Mouse (Mus musculus) heart, postnatal 0 days (tissue): ENCODE measurements around the gene Aes. TPM values are rescaled to one million over a fixed set of nuclear protein-coding genes. Genes with fewer than 3 reads are reported as not detected.
A peak's percentile ranks its signal among the peaks of the same experiment; 100 is the strongest.

Experiments used
- ATAC-seq: fragments of 200-750 bp; cut with Nextera tagmentation; 2 replicates; pipeline ENCODE4 v1.8.0; 2017; ENCODE audit warnings: low read depth, moderate number of reproducible peaks, moderate library complexity; ENCODE audit not compliant: insufficient read depth
- DNase-seq: peaks from one replicate; pipeline ENCODE4 v3.0.0-alpha.2; 2016; ENCODE audit warnings: low spot score
- H3K27ac ChIP-seq: fragments of 300-500 bp; sonication (generic); 2 replicates; pipeline ENCODE4 v1.5.1; 2014; ENCODE audit warnings: low read depth, mild to moderate bottlenecking
- H3K27me3 ChIP-seq: fragments of 300-500 bp; sonication (generic); 2 replicates; pipeline ENCODE4 v1.6.1; 2014; ENCODE audit warnings: low read length, mixed read lengths; ENCODE audit not compliant: control insufficient read depth, insufficient read depth
- H3K36me3 ChIP-seq: fragments of 300-500 bp; sonication (generic); replicated peaks from 2 replicates; pipeline ENCODE4 v1.6.1; 2014; ENCODE audit warnings: low read length, mixed read lengths; ENCODE audit not compliant: control insufficient read depth, insufficient read depth
- H3K4me1 ChIP-seq: fragments of 300-500 bp; sonication (generic); 2 replicates; pipeline ENCODE4 v1.6.1; 2014; ENCODE audit warnings: antibody characterized with exemption; ENCODE audit not compliant: control insufficient read depth, insufficient read depth
- H3K4me2 ChIP-seq: fragments of 300-500 bp; sonication (generic); 2 replicates; pipeline ENCODE4 v1.6.1; 2014; ENCODE audit warnings: low read depth, mild to moderate bottlenecking, low read length, moderate library complexity
- H3K4me3 ChIP-seq: fragments of 300-500 bp; sonication (generic); 2 replicates; pipeline ENCODE4 v1.5.1; 2014; ENCODE audit warnings: low read depth, low read length
- H3K9ac ChIP-seq: fragments of 300-500 bp; sonication (generic); replicated peaks from 2 replicates; pipeline ENCODE4 v1.6.1; 2014; ENCODE audit warnings: low read depth, low read length, mixed read lengths
- H3K9me3 ChIP-seq: fragments of 300-500 bp; sonication (generic); replicated peaks from 2 replicates; pipeline ENCODE4 v1.6.1; 2016; ENCODE audit warnings: low read length; ENCODE audit not compliant: control insufficient read depth
- CTCF ChIP-seq: IDR thresholded peaks from 2 replicates; pipeline ENCODE4 v1.5.1; 2016; ENCODE audit warnings: antibody characterized with exemption, control low read depth, low read depth
- EP300 ChIP-seq: IDR thresholded peaks from 2 replicates; pipeline ENCODE4 v1.6.1; 2016; ENCODE audit warnings: antibody characterized with exemption, low read depth
- WGBS: fragments of 180-500 bp; shearing (Covaris S2); extraction: QIAGEN DNeasy Blood & Tissue Kit; methylation state at CpG from one replicate; pipeline ENCODE4 v1.1.7; 2014; 5-methylcytosine and 5-hydroxymethylcytosine counted together
- polyA plus RNA-seq: library from polyadenylated mRNA; unstranded; fragments of >200 nt; fragmentation: Nextera tagmentation; extraction: Ambion mirVana; gene quantifications from 2 replicates; pipeline ENCODE4 v1.2.1, GENCODE M21; 2015
- total RNA-seq: library from RNA; depleted of rRNA; stranded (reverse); fragments of >200 nt; gene quantifications from 2 replicates; pipeline ENCODE4 v1.2.3, GENCODE M21; 2014; ENCODE audit warnings: low replicate concordance

Aes gene
- total and polyA plus RNA-seq, 2 experiments from 2014 or later, result 767 to 870 TPM

DNA sequence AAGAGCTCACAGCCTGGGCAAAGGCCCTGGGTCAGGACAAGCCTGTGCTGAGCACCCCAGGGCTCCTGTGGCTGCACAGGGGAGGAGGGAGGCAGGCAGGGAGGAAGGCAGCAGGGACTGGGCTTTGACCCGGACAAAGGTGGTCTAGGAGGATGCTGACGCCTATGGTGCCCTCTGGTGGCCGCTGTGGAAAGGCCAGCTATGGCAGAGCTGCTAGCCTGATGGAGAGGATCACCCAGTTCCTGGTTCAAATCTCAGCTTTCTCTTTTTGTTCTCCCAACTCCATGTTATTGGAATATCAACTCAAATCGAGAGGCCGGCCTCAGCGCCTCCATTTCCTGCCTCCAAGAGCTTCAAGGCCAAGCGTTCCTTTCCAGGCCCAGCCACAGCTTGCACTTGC, 9.0 kb upstream of the Aes start:
- ATAC-seq, result no peak
- Histone ChIP-seq H3K9me3 (no peaks in the 10 kb centered on the region), H3K27ac (no peak overlapping the region), H3K36me3 (no peaks in the 10 kb centered on the region), H3K4me1 (peaks cover 2% of the 10 kb centered on the region; the same call in 1 of the 2 replicates), H3K27me3 (no peaks in the 10 kb centered on the region), H3K4me3 (no peak overlapping the region), H3K4me2 (no peak overlapping the region), H3K9ac (no peak overlapping the region)
- DNase-seq, result peak; percentile 36
- TF ChIP-seq EP300 (no peak), CTCF (peak; percentile 68)
- WGBS, result 16% methylated on average over 7 of the region's 7 CpGs

DNA sequence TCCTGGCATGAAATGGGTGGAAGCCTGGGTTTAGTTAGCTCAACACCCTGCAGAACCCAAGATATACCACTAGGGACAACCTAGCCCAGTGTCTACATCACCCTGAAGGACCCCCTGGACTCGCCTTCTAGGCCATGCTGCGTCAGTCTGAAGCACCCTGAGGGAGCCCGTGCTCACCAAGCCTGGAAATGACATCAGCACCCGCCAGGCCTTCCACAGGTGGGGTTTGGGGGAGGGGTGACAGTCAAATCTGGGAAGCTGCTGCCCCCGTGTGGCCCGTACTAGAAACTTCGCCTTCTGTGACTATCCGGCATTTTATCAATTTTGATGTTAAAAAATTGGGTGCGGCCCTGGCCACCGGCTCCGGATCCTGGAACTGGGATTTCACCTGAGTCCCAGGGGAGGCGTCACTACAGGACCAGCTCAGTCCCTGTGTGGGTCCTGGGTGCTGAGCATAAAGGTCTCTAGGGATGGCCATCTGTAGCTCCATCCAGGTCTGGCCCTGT, 7.6 kb upstream of the Aes start:
- ATAC-seq, result peak; percentile 98
- Histone ChIP-seq H3K4me2 (no peak overlapping the region), H3K9ac (no peak overlapping the region), H3K4me1 (no peaks in the 10 kb centered on the region), H3K36me3 (no peaks in the 10 kb centered on the region), H3K27me3 (no peaks in the 10 kb centered on the region), H3K9me3 (no peaks in the 10 kb centered on the region), H3K4me3 (no peak overlapping the region), H3K27ac (peak overlapping the region; percentile 5; the same call in 1 of the 2 replicates)
- TF ChIP-seq CTCF (peak; percentile 69), EP300 (peak; percentile 75)
- peak; percentile 96 for DNase-seq
- 1% methylated on average over 12 of the region's 12 CpGs for WGBS

DNA sequence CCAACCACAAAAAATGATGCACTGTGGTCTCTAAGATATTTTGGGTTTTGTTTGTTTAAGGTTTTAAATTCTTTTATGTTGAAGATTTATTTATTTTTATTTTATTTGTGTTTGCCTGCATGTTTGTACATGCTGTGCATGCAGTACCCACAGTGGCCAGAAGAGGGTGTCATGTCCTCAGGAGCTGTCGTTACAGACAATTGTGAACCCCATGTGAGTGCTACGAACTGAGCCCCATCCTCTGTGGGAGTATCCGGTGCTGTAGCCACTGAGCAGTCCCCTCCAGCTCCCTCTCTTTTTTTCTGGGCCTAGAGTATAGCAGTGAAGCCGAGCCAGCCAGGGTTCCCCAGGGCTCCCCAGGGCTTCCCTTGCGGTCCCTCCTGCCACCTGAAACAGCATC, 6.1 kb upstream of the Aes start:
- no peak overlapping the region for H3K4me3 ChIP-seq
- no peak for ATAC-seq
- no peaks in the 10 kb centered on the region for H3K9me3 ChIP-seq
- 85% methylated on average over 5 of the region's 5 CpGs for WGBS
- H3K27ac ChIP-seq, result no peak overlapping the region
- no peak for DNase-seq
- H3K4me2 ChIP-seq, result no peak overlapping the region
- H3K36me3 ChIP-seq, result no peaks in the 10 kb centered on the region
- no peak overlapping the region for H3K9ac ChIP-seq
- TF ChIP-seq EP300 (no peak), CTCF (peak; percentile 45)
- H3K27me3 ChIP-seq, result no peaks in the 10 kb centered on the region
- H3K4me1 ChIP-seq, result no peaks in the 10 kb centered on the region

DNA sequence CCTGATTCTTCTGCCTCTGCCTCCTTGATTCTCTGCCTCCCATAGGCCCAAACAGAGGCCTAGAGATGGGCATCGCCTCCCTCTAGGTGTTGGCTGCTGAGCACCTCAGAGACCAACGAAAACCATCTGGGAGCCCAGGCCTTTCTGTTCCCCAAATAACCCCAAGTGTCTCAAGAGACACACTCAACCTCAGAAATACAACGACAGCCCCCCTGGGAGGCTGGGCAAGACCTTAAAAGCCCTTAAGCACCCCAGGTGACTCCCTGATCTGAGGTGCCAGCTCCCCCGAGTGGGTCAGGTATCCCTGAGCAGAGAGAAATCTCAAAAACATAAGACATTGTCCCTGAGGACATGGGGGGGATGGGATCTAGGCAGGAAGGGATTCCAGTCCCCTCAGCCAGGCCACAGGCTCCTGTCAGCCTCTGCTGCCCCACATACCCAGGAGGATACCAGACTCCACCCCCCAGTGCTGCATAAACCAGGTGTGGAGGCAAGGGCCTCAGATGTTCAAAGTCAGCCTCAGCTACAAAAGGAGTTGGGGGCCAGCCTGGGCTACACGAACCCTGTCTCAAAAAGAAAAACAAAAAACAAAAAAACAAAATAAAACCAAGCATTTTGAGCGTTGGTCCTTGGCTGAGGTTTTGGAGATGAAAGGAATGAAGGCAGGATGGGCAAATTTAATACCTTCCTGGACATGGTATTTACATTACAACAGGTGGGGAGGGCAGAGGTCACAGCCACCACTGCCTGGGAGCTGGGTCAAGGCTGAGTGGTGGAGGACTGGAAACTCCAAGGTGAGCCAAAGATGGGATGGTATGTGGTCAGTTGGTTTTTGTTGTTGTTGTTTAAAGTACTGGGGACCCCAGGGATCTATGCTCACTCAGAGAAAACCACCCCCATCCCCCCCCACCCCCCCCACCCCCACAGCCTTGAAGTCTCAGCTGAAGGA, 5.2 kb upstream of the Aes start:
- H3K9me3 ChIP-seq, result no peaks in the 10 kb centered on the region
- no peak overlapping the region for H3K4me3 ChIP-seq
- TF ChIP-seq EP300, result no peak
- no peak for TF ChIP-seq CTCF
- H3K4me1 ChIP-seq, result no peaks in the 10 kb centered on the region
- no peak overlapping the region for H3K27ac ChIP-seq
- no peak overlapping the region for H3K9ac ChIP-seq
- DNase-seq, result no peak
- no peaks in the 10 kb centered on the region for H3K27me3 ChIP-seq
- H3K4me2 ChIP-seq, result no peak overlapping the region
- 74% methylated on average over 6 of the region's 6 CpGs for WGBS
- H3K36me3 ChIP-seq, result no peaks in the 10 kb centered on the region
- no peak for ATAC-seq

DNA sequence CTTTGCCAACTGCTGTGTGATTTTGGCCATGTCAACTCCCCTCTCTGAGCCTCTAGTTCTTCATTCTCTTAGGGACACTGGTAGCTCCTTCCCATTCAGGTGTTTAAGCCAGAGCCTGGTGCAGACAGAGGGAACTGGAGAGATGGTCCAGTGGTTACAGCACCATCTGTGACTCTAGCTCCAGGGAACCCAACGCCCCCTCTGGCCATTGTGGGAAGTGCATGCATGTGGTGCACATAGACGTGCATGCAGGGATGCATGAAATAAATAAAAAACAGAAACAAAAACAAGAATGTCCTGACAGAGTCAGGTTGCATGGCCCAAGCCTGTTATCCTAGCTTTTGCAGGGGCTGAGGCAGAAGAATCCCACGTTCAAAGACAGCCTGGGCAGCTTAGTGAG, 3.0 kb upstream of the Aes start:
- DNase-seq (no peak), ATAC-seq (no peak)
- 66% methylated on average over 3 of the region's 3 CpGs for WGBS
- no peaks in the 10 kb centered on the region for H3K9me3 ChIP-seq
- no peaks in the 10 kb centered on the region for H3K4me1 ChIP-seq
- no peaks in the 10 kb centered on the region for H3K36me3 ChIP-seq
- H3K4me2 ChIP-seq, result no peak overlapping the region
- no peak overlapping the region for H3K4me3 ChIP-seq
- TF ChIP-seq CTCF, result 0 out of 2 replicates have a peak, but pooled peaks have one; percentile 25
- no peak for TF ChIP-seq EP300
- H3K9ac ChIP-seq, result no peak overlapping the region
- no peaks in the 10 kb centered on the region for H3K27me3 ChIP-seq
- no peak overlapping the region for H3K27ac ChIP-seq
